Mouse (Mus musculus) myocyte (in vitro differentiated cells): ENCODE measurements around the gene Pramef8.

Experiments used
- CEBPB ChIP-seq: IDR thresholded peaks from 2 replicates; pipeline ENCODE4 v1.6.1; 2011; ENCODE audit warnings: mild to moderate bottlenecking, moderate library complexity; ENCODE audit not compliant: poor library complexity, insufficient read depth, severe bottlenecking
- E2F4 ChIP-seq: IDR thresholded peaks from one replicate; pipeline ENCODE4 v1.6.1; 2011; ENCODE audit warnings: mild to moderate bottlenecking, control low read depth, moderate library complexity; ENCODE audit not compliant: insufficient read depth
- MAX ChIP-seq: IDR thresholded peaks from one replicate; pipeline ENCODE4 v1.6.1; 2011; ENCODE audit warnings: low read depth, mild to moderate bottlenecking, control low read depth
- MYOD1 ChIP-seq, 3 experiments: IDR thresholded peaks; one replicate each; pipeline ENCODE4 v1.6.1; 2011; ENCODE audit warnings: control low read depth in 2 of 3, low read depth in 2 of 3, mild to moderate bottlenecking in 2 of 3, moderate library complexity in 1 of 3; ENCODE audit not compliant: insufficient read length in 2 of 3, control insufficient read depth in 1 of 3
- MYOG ChIP-seq, 3 experiments: IDR thresholded peaks; one replicate each; pipeline ENCODE4 v1.6.1; 2011; ENCODE audit warnings: control low read depth in 2 of 3, low read depth in 2 of 3, mild to moderate bottlenecking in 2 of 3; ENCODE audit not compliant: insufficient read length in 2 of 3, control insufficient read depth in 1 of 3, insufficient read depth in 1 of 3
- POLR2A ChIP-seq: IDR thresholded peaks from one replicate; pipeline ENCODE4 v1.6.1; 2011; ENCODE audit warnings: low read depth, mild to moderate bottlenecking, control low read depth, moderate library complexity; ENCODE audit not compliant: insufficient read length
- POLR2AphosphoS2 ChIP-seq: IDR thresholded peaks from one replicate; pipeline ENCODE4 v1.6.1; 2011; ENCODE audit warnings: low read depth, control low read depth; ENCODE audit not compliant: insufficient read length
- SRF ChIP-seq: IDR thresholded peaks from one replicate; pipeline ENCODE4 v1.6.1; 2011; ENCODE audit warnings: low read depth; ENCODE audit not compliant: control insufficient read depth, insufficient read length
- TCF12 ChIP-seq: IDR thresholded peaks from one replicate; pipeline ENCODE4 v1.6.1; 2011; ENCODE audit warnings: mild to moderate bottlenecking, control low read depth; ENCODE audit not compliant: poor library complexity, insufficient read depth, severe bottlenecking
- TCF3 ChIP-seq: IDR thresholded peaks from one replicate; pipeline ENCODE4 v1.6.1; 2011; ENCODE audit warnings: low read depth, control low read depth; ENCODE audit not compliant: insufficient read length
- USF1 ChIP-seq: IDR thresholded peaks from one replicate; pipeline ENCODE4 v1.6.1; 2011; ENCODE audit warnings: low read depth, mild to moderate bottlenecking, control low read depth, moderate library complexity

GRCm38 (mm10) chr4:143379931-143380715 lies 32.1 kb upstream of the Pramef8 start:
- TF ChIP-seq POLR2A, result no peak
- no peak for TF ChIP-seq MYOG (IDR thresholded peaks at IDR 0.05; ENCODE audit: control insufficient read depth in 1 of 3, insufficient read depth in 1 of 3, insufficient read length in 2 of 3, low read depth in 2 of 3)
- no peak for TF ChIP-seq MAX
- TF ChIP-seq CEBPB, result no peak
- no peak for TF ChIP-seq USF1
- TF ChIP-seq TCF3, result no peak
- no peak for TF ChIP-seq POLR2AphosphoS2
- TF ChIP-seq SRF, result no peak
- TF ChIP-seq E2F4, result no peak
- no peak for TF ChIP-seq MYOD1 (IDR thresholded peaks at IDR 0.05; ENCODE audit: control insufficient read depth in 1 of 3, insufficient read length in 2 of 3, low read depth in 2 of 3)
- no peak for TF ChIP-seq TCF12
